Mouse (Mus musculus): ENCODE measurements at regions not wholly inside any gene's neighbourhood (a gene's known extent, or its start where the extent isn't known, plus 50 kb on each side); places are given as distances from the start of the nearest gene placed in this dataset.

DNA sequence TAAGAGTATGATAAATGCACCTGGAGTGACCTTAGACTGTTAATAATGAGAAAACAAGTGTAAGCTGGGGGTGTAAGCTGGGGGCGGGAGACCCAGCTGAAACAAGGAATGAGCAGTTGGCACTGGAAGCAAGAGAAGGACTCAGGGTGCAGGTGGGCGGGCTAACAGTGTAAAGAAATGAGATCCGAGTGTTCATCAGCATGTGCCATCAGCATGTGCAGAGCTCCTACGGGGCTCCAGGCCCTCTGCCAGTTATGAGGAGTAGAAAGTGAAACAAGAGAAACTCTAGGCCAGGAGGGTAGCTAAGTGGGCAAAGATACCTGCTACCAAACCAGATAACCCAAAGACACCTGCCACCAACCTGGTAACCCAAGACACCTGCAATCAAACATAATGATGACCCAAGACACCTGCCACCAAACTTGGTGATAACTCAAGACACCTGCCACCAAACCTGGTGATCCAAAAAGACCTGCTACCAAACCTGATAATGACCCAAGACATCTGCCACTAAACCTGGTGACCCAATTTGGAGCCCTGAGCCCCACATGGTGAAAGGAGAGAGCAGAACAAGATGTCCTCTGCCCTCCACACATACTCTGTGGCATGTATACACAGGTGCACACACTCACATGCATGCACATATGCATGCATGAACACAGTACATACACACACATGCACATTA lies 120.1 kb upstream of the Ctnnb1 start:
- no peak for DNase-seq (ENCODE audit: low read depth in 1 of 2, low spot score in 2 of 2)

GRCm38 (mm10) chr9:120811522-120811921 lies 117.5 kb upstream of the Ctnnb1 start:
- DNase-seq (ENCODE audit: low read depth in 1 of 2, low spot score in 2 of 2) = no peak

DNA sequence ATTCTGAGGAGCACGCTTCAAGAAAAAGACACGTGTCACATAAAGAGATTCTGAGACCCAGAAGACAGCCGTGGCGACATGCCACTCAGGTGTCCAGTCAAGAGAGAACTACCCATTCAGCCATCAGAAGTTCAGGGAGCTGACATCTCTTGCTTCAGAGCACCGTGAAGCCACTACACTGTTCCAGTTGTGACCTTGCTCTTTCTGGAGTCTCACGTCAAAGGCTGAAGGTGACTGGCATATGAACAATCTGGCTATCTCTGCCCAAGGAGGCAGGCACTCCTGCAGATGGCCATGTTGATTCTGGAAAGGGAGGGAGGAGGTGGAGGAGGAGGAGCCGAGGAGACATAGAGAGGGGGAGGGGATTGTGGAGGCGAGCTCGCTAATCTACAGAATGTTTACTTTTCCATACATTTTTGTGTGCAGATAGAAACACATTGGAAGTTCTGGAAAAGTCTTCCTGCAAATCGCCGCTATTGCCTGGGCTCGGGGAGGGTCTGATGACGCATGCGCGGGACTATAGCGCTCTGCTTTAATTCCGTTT lies 116.3 kb upstream of the Ctnnb1 start:
- DNase-seq (ENCODE audit: low read depth in 1 of 2, low spot score in 2 of 2) = no peak

- DNase-seq (ENCODE audit: low read depth in 1 of 2, low spot score in 2 of 2) = no peak
Measured at GRCm38 (mm10) chr9:120814286-120814685, 114.7 kb upstream of the Ctnnb1 start.

DNA sequence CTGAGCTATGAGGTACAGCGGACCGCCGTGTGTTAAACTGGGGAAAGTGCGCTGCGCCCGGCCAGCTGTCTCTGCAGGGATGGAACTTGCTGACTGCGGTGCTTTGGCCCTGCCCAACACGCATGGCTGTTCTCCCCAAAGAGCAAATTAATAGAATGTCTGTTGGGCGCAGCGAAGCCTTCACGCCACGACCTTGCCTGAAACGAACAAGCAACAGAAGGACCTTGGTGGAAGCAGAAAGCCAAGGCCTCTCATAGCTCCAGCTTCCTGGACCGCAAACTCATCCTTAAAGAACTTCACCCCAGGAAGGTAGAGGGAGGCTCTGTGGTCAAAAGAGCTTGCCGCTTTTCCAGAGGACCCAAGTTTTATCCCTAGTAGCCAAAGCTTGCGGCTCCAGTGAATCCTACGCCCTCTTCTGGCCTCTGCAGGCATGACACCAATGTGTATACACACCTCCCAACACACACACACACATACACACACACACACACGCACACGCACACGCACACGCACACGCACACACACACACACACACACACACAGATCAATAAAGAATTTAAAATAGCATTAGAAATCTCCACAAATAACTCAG lies 110.2 kb upstream of the Ctnnb1 start:
- DNase-seq (ENCODE audit: low read depth in 1 of 2, low spot score in 2 of 2) = no peak

DNA sequence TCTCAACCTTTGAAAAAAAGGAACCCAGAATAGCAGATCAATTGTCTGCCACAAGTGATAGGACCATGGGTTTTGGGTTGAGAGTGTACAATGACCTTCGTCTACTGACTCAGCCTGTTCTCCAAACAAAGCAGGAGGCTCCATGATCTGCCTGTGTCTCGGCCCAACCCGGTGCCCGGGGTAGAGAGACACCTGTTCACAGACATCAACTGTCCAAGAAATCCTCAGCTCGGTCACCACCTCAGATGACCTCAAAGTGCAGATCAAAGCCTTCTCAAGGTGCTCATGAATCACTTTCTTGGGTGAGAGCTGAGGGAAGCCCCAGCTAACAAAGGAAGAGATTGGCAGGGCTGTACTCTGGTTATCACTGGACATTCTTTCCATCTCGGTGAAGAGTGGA lies 108.1 kb upstream of the Ctnnb1 start:
- no peak for DNase-seq (ENCODE audit: low read depth in 1 of 2, low spot score in 2 of 2)

DNA sequence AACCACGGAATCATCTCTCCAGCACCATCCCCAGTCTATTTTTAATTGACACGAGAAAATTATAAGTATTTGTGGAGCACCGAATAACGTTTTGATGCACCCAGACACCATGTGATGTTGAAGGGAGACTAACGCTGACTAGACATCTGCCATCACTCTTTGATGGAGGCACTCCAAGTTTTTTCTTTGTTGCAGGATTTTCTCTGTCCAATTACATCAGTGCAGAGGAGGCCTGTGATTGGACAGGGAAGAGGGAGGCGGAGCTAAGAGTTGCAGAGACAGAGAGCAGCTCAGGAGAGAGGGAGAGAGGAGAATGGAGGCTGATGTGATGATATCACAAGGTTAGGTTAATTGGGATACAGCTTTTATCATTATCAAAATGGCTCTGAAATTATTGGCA lies 105.6 kb upstream of the Ctnnb1 start:
- no peak for DNase-seq (ENCODE audit: low read depth in 1 of 2, low spot score in 2 of 2)

GRCm38 (mm10) chr9:120826266-120826665 lies 102.8 kb upstream of the Ctnnb1 start:
- no peak for DNase-seq (ENCODE audit: low read depth in 1 of 2, low spot score in 2 of 2)

DNA sequence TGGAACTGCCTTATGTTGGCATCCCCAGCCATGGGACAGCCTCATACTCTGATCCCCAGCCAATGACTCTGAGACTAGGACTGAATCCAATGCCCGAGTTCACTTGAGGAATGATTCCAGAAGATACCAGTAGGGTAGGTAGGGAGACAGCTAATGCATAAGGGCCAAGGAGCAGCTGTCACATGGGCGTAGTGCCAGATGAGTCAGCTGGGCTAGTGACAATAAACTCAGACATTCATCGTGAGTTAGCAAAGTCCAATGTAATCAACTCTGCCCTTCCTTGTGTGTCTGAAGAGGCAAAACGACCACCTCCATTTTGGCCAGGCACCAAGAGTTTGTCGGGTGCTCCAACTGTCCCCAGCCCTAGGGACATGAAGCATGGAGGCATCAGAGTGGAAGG lies 98.5 kb upstream of the Ctnnb1 start:
- DNase-seq (ENCODE audit: low read depth in 1 of 2, low spot score in 2 of 2) = no peak

DNA sequence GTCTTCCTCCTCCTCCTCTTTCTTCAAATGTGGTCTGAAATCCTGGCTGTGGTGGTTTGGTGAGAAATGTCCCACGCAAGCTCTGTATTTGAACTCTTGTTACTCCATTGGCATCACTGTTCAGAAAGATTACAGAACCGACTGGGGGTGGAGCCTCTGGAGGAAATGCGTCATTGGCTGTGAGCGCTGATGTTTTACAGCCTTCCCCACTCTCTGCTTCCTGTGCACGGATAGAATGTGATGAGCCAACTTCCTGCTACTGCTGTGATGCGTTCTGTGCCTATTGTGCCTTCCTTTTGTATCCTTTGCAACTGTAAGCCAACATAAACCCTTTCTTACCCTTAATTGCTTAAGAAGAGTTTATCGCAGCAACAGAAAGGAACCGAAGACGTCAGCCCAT lies 94.8 kb upstream of the Ctnnb1 start:
- no peak for DNase-seq (ENCODE audit: low read depth in 1 of 2, low spot score in 2 of 2)

DNA sequence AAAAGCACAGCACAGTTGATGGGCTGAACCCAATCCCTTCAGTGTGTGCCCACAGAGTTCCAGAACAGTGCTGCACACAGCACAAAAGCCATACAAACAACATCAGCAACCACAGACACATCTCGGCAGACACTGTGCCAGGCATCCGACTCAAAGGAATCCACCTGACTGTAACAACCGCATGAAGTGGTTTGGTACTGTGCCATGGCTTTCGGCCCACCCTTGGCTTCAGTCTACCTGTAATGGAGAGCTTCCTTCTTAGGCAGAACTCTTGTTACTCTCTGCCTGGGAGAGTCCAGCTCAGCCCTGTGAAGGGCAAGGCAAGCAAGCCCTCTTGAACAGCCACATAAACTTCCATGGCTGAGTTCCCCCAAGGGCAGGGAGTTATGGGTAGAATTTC lies 93.4 kb upstream of the Ctnnb1 start:
- no peak for DNase-seq (ENCODE audit: low read depth in 1 of 2, low spot score in 2 of 2)

DNA sequence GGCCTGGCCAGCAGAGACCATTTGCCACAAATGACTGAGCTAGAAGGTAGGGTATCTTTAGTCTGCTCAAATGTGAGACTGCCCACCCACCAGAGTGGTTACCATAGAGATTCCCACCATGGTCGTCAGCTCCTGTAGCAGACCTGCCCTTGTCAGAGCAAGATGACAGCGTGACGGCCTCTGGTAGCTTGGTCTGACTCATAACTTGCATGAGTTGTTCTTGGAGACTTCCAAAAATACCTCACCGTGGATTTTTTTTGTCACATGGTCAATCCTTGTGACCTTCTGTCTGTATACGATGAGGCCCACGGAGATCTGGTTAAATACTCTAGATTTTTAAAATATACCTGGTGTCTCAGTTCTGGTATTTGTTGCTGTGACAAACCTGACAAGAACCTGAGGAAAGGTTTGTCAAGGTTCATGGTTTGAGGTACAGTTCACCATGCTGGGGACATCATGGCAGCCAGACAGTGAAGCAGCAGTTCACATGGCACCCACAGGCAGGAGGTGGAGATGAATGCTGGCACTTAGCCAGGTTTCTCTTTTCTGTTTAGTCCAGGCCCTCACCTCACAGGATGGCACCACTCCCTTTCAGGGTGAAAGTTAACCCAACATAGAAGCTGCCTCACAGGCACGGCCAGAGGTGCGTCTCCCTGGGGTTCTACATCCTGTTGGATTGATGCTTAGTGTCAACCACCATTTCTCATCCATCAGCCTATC lies 91.4 kb upstream of the Ctnnb1 start:
- DNase-seq (ENCODE audit: low read depth in 1 of 2, low spot score in 2 of 2) = no peak

DNA sequence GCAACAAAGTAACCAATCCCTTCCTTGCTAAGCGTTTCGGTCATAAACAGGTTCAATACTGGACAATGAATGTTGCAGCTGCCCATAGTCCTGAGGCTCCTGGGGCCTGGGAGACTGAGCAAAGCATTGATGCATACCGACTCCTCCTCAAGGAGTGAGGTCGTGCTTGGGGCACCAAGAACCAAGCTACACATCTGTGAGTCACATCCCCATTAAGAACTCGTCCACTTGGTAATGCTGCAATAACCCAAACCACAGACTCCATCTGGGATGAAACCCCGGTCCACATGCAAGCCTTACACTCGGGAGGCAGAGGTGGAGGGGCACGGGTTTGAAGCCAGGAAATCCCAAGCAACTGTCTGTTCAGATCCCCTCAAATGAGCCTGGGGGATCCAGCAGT lies 85.3 kb upstream of the Ctnnb1 start:
- no peak for DNase-seq (ENCODE audit: low read depth in 1 of 2, low spot score in 2 of 2)

GRCm38 (mm10) chr9:120845538-120845937 lies 83.5 kb upstream of the Ctnnb1 start:
- no peak for DNase-seq (ENCODE audit: low read depth in 1 of 2, low spot score in 2 of 2)

DNA sequence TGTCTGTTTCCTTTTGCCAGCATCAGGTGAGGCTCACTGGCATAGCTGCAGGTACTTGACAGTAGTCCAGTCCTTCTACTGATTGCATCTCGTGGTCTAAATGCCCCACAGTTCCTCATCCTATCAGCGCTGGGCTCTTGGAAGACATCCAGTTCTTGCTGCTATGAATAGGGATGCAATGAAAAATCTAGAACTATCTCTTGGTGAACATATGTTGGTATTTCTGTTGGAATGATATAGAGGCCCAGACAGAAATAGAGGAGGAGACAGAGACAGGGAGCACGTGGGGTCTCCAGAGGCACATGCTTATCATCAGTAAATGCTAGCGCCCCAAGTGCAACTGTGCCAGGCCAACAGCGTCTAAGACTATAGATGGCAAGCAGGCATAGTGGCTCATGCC lies 81.4 kb upstream of the Ctnnb1 start:
- no peak for DNase-seq (ENCODE audit: low read depth in 1 of 2, low spot score in 2 of 2)

DNA sequence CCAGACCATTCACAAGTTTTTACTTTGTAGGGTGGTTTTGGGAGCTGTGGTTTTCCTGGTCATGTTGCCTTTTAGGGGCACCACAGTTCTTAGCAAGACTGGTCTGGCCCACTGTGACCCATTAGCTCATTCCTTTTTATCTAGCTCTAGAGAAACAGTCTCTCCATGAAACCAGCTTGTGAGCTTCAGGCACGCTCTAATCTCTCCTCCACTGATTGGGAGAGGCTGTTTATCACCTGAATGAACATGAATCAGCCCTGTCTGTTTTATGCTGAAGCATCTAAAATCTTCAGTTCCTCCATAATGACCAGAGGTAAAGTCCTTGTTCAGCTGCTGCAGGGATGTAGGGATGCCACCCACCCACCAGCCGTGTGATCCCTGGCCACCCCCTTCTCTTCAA lies 80.1 kb upstream of the Ctnnb1 start:
- DNase-seq (ENCODE audit: low read depth in 1 of 2, low spot score in 2 of 2) = no peak

- no peak for DNase-seq (ENCODE audit: low read depth in 1 of 2, low spot score in 2 of 2)
Measured at GRCm38 (mm10) chr9:120850092-120850491, 78.9 kb upstream of the Ctnnb1 start.

- no peak for DNase-seq (ENCODE audit: low read depth in 1 of 2, low spot score in 2 of 2)
Measured at GRCm38 (mm10) chr9:120851914-120852313, 77.1 kb upstream of the Ctnnb1 start.

DNA sequence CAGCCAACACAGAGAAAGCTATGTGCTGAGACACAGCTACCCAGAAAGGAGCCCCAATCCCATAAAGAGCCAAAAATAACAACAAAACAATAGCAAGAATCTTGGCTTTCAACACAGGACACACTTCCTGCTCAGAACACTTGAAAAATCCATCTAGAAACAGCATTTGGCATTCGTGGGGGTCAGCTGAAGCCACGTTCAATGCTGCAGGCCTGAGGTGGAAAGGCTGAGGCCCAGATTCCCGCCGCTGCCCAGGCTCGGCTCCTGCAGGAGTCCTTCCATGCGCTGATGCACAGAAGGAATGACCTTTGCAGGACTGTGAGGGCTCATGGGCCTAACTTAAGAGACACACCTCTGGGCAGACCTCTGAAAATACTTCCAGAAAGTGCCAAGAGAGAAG lies 76.4 kb upstream of the Ctnnb1 start:
- no peak for DNase-seq (ENCODE audit: low read depth in 1 of 2, low spot score in 2 of 2)

DNA sequence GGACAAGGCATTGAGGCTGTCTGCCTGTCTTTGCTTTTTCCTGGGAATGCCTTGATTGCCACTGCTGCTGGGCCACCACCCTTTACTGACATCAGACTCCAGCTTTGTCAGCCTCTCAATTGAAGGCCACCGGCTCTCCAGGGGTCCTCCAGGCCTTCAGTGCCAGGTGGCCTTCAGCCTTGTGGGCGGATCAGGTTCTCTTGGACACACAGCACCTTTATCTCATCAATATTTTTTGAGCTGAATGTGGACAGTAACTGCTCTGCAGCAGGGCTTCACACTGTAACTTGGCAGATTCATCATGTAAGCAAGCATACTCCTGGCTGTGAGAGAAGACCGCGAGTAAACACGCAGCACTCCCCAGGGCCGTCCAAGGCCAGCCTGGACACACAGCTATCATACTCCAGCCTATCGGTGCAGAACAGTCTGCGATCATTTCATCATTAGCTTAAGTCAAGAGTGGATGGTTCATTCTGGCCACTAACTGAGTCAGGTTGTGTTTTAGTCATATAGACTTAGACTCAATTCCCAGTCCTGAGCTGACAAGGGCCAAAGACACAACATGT lies 75.9 kb upstream of the Ctnnb1 start:
- DNase-seq (ENCODE audit: low read depth in 1 of 2, low spot score in 2 of 2) = no peak

GRCm38 (mm10) chr9:120854351-120854750 lies 74.7 kb upstream of the Ctnnb1 start:
- DNase-seq (ENCODE audit: low read depth in 1 of 2, low spot score in 2 of 2) = no peak
